ENCODE assay signal across 8 mouse cellular contexts in the genomic region with DNA sequence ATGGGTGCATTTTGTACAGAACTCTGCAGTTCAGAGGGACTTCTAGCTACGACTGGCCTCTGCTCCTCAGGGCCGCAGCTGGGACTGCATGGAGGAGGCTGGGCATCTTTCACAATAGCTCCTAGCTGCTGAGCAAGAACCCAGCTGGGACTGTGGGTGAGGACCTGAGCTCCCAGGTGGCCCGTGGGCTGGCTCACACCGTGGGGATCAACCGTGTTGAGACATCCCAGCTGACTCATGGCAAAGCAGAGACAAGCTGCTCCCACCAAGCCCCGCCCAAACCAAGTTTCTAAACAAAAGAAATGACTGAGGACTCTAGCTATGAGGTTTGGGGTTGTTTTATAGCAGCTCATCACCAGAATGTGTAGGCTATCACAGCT. TPM values are rescaled to one million over a fixed set of nuclear protein-coding genes. Genes with fewer than 3 reads are reported as not detected.
DNase-seq lines count a peak whose midpoint lies in the region; ATAC-seq and TF ChIP-seq lines count a peak whose summit lies in the region.

No protein-coding gene starts in this region.

- peak; percentile 95 for DNase-seq in heart, adult 11 months
- DNase-seq in heart, postnatal 36 days, result no peak
- DNase-seq in forebrain, postnatal 0 days, result no peak
- DNase-seq in limb, embryonic 10.5 days (ENCODE audit: low spot score), result no peak
- no peak for DNase-seq in stomach, postnatal 0 days (ENCODE audit: low spot score)
- no peak for DNase-seq in retina, postnatal 1 day
- no peak for DNase-seq in embryo, embryonic 10.5 days (ENCODE audit: low spot score)

- H3K27me3 ChIP-seq in E14TG2a.4 (ENCODE audit: insufficient read depth, low read length), result peaks cover 19% of the 10 kb centered on the region
- H3K27me3 ChIP-seq in forebrain, postnatal 0 days (ENCODE audit: insufficient read depth, low read length), result no peaks in the 10 kb centered on the region
- H3K27me3 ChIP-seq in limb, embryonic 10.5 days (ENCODE audit: low read depth, poor library complexity, severe bottlenecking), result no peaks in the 10 kb centered on the region
- H3K27me3 ChIP-seq in stomach, postnatal 0 days (ENCODE audit: control insufficient read depth, insufficient read depth, low read length), result no peaks in the 10 kb centered on the region

- no peak overlapping the region for H3K4me2 ChIP-seq in forebrain, postnatal 0 days (ENCODE audit: low read depth)
- H3K4me2 ChIP-seq in stomach, postnatal 0 days (replicated peaks; ENCODE audit: low read depth), result no peak overlapping the region

- TF ChIP-seq EP300 in stomach, postnatal 0 days (optimal IDR thresholded peaks at IDR 0.05), result no peak

- no peak for TF ChIP-seq CTCF in E14TG2a.4 (conservative IDR thresholded peaks at IDR 0.05; ENCODE audit: low read length)
- TF ChIP-seq CTCF in forebrain, postnatal 0 days (IDR thresholded peaks at IDR 0.05; ENCODE audit: low read depth), result no peak
- no peak for TF ChIP-seq CTCF in stomach, postnatal 0 days (IDR thresholded peaks at IDR 0.05; ENCODE audit: low read depth)

- intact Hi-C loops in heart, postnatal 36 days (cut with DNase I), result no loop called here

- ATAC-seq in forebrain, postnatal 0 days, result peak; percentile 30
- peak; percentile 75 for ATAC-seq in stomach, postnatal 0 days (ENCODE audit: low FRiP score, low TSS enrichment)

- H3K4me1 ChIP-seq in E14TG2a.4 (replicated peaks; ENCODE audit: low read depth, low read length), result peaks cover 70% of the 10 kb centered on the region
- H3K4me1 ChIP-seq in forebrain, postnatal 0 days (ENCODE audit: insufficient read depth), result peaks cover 25% of the 10 kb centered on the region
- peaks cover 34% of the 10 kb centered on the region for H3K4me1 ChIP-seq in limb, embryonic 10.5 days
- peaks cover 5% of the 10 kb centered on the region; the same call in 1 of the 2 replicates for H3K4me1 ChIP-seq in stomach, postnatal 0 days (replicated peaks; ENCODE audit: control insufficient read depth, insufficient read depth)

- peak overlapping the region; percentile 18; the same call in 1 of the 2 replicates for H3K9ac ChIP-seq in forebrain, postnatal 0 days
- H3K9ac ChIP-seq in stomach, postnatal 0 days (ENCODE audit: low read length), result no peak overlapping the region

- H3K36me3 ChIP-seq in E14TG2a.4 (ENCODE audit: insufficient read depth, low read length), result no peaks in the 10 kb centered on the region
- H3K36me3 ChIP-seq in forebrain, postnatal 0 days (ENCODE audit: insufficient read depth), result no peaks in the 10 kb centered on the region
- no peaks in the 10 kb centered on the region for H3K36me3 ChIP-seq in limb, embryonic 10.5 days
- H3K36me3 ChIP-seq in stomach, postnatal 0 days (ENCODE audit: control insufficient read depth, insufficient read depth, low read length), result no peaks in the 10 kb centered on the region

- H3K4me3 ChIP-seq in E14TG2a.4 (replicated peaks; ENCODE audit: low read length), result peak overlapping the region; percentile 23; the same call in 1 of the 2 replicates
- no peak overlapping the region for H3K4me3 ChIP-seq in forebrain, postnatal 0 days (ENCODE audit: low read depth, low read length)
- no peak overlapping the region for H3K4me3 ChIP-seq in limb, embryonic 10.5 days
- no peak overlapping the region for H3K4me3 ChIP-seq in stomach, postnatal 0 days (ENCODE audit: low read depth, low read length)

- peak overlapping the region; percentile 77 for H3K27ac ChIP-seq in forebrain, postnatal 0 days (ENCODE audit: low read depth, low read length)
- peak overlapping the region; percentile 65 for H3K27ac ChIP-seq in limb, embryonic 10.5 days
- H3K27ac ChIP-seq in stomach, postnatal 0 days (replicated peaks), result no peak overlapping the region

- H3K9me3 ChIP-seq in E14TG2a.4 (ENCODE audit: low read length), result no peaks in the 10 kb centered on the region
- H3K9me3 ChIP-seq in forebrain, postnatal 0 days (ENCODE audit: low read length), result no peaks in the 10 kb centered on the region
- H3K9me3 ChIP-seq in limb, embryonic 10.5 days (replicated peaks), result no peaks in the 10 kb centered on the region
- H3K9me3 ChIP-seq in stomach, postnatal 0 days (ENCODE audit: control insufficient read depth, low read length), result no peaks in the 10 kb centered on the region

- 38% methylated on average over 6 of the region's 6 CpGs for WGBS in forebrain, postnatal 0 days
- 52% methylated on average over 6 of the region's 6 CpGs for WGBS in limb, embryonic 10.5 days
- 25% methylated on average over 6 of the region's 6 CpGs for WGBS in stomach, postnatal 0 days

RNA-seq across cellular contexts. Expression of a gene that starts 40.1 kb away (rescaled TPM):
- 1 to 10 TPM; 7.2 to 8.0 TPM for total RNA-seq in heart, postnatal 36 days (2021)
- total RNA-seq in forebrain, postnatal 0 days (2014; rRNA removed), result 0.24 and 0.77 TPM in 2 replicates
- polyA plus RNA-seq in forebrain, postnatal 0 days (2015; fragmentation: Nextera tagmentation; extraction: Ambion mirVana), result 4.8 and 6.0 TPM in 2 replicates
- polyA plus RNA-seq in limb, embryonic 10.5 days (2016; fragmentation: Nextera tagmentation; extraction: Ambion mirVana), result 7.2 and 8.7 TPM in 2 replicates
- polyA plus RNA-seq in stomach, postnatal 0 days (2015; fragmentation: Nextera tagmentation; extraction: Ambion mirVana), result 19.4 and 24.1 TPM in 2 replicates
